Mouse (Mus musculus): Measurements from ENCODE around the gene Sike1. TPM values are rescaled to one million over a fixed set of nuclear protein-coding genes. Genes with fewer than 3 reads are reported as not detected.

Gene Sike1
- 93.6 TPM for polyA plus RNA-seq (2015; fragmentation: Illumina TruSeq; extraction: RNeasy Lipid Tissue Mini Kit (QIAGEN cat#74804); ENCODE audit: insufficient read depth, low replicate concordance)

DNA sequence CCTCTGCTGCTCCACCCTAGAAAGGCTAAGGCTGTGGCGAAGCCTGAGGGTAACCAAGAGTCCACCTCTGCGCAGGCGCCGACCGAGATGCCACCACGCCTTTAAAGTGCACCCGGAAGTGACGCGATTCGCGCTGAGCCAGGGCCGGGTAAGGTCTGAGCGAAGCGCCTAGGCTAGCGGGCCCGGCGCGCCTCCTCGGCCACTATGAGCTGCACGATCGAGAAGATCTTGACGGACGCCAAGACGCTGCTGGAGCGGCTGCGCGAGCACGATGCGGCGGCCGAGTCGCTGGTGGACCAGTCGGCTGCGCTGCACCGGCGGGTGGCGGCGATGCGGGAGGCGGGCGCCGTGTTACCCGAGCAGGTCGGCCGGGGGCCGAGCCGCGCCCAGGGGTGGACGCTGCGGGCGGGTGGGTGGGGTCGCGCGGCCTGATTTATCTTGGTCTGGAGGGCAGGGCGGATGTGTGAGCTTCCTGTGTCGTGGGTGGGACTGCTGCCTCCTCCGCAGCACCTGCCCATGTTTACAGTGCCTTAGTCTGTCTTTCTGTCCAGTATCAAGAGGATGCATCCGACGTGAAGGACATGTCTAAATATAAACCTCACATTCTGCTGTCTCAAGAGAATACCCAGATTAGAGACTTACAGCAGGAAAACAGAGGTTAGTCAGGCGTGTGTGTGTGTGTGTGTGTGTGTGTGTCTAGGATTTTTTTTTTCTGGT is at the start of gene Sike1:
Gene Sike1 (plus strand): TSS at position 104 of the 717 bp plus-strand sequence.

GRCm38 (mm10) chr3:102964033-102964432 is 31.5 kb upstream of the Sike1 start, which contains the start of gene Nr1h5:
TSS of gene Nr1h5 (minus strand) at chr3:102964133.

GRCm38 (mm10) chr3:103020249-103020942 is 24.9 kb downstream of the Sike1 start, which contains the start of gene Csde1:
TSS of gene Csde1 (plus strand) at chr3:103020426.

Other genes starting within 250 kb of the Sike1 start
- gene Tshb, start 213.0 kb upstream of the Sike1 start, polyA plus RNA-seq (2015; fragmentation: Illumina TruSeq; extraction: RNeasy Lipid Tissue Mini Kit (QIAGEN cat#74804); ENCODE audit: insufficient read depth, low replicate concordance), result not detected
- not detected for gene Sycp1, start 59.6 kb upstream of the Sike1 start, polyA plus RNA-seq (2015; fragmentation: Illumina TruSeq; extraction: RNeasy Lipid Tissue Mini Kit (QIAGEN cat#74804); ENCODE audit: insufficient read depth, low replicate concordance)
- not detected for gene Nr1h5, start 31.6 kb upstream of the Sike1 start, polyA plus RNA-seq (2015; fragmentation: Illumina TruSeq; extraction: RNeasy Lipid Tissue Mini Kit (QIAGEN cat#74804); ENCODE audit: insufficient read depth, low replicate concordance)
- 337 TPM for gene Csde1, start 24.7 kb downstream of the Sike1 start, polyA plus RNA-seq (2015; fragmentation: Illumina TruSeq; extraction: RNeasy Lipid Tissue Mini Kit (QIAGEN cat#74804); ENCODE audit: insufficient read depth, low replicate concordance)
- gene Nras, start 62.6 kb downstream of the Sike1 start, polyA plus RNA-seq (2015; fragmentation: Illumina TruSeq; extraction: RNeasy Lipid Tissue Mini Kit (QIAGEN cat#74804); ENCODE audit: insufficient read depth, low replicate concordance), result 97.2 TPM
- gene Ampd1, start 78.3 kb downstream of the Sike1 start, polyA plus RNA-seq (2015; fragmentation: Illumina TruSeq; extraction: RNeasy Lipid Tissue Mini Kit (QIAGEN cat#74804); ENCODE audit: insufficient read depth, low replicate concordance), result 4.2 TPM
- 3.1 TPM for gene Dennd2c, start 106.9 kb downstream of the Sike1 start, polyA plus RNA-seq (2015; fragmentation: Illumina TruSeq; extraction: RNeasy Lipid Tissue Mini Kit (QIAGEN cat#74804); ENCODE audit: insufficient read depth, low replicate concordance)
- 110 TPM for gene Bcas2, start 175.9 kb downstream of the Sike1 start, polyA plus RNA-seq (2015; fragmentation: Illumina TruSeq; extraction: RNeasy Lipid Tissue Mini Kit (QIAGEN cat#74804); ENCODE audit: insufficient read depth, low replicate concordance)